Mouse (Mus musculus): ENCODE data around the gene Pcsk5.

The Pcsk5 gene

GRCm38 (mm10) chr19:17732676-17733277 lies 104.7 kb downstream of the Pcsk5 start:
- DNase-seq = no peak

GRCm38 (mm10) chr19:17717066-17717465 lies 120.4 kb downstream of the Pcsk5 start:
- no peak for DNase-seq

GRCm38 (mm10) chr19:17715281-17715955 lies 122.0 kb downstream of the Pcsk5 start:
- no peak for DNase-seq

GRCm38 (mm10) chr19:17691626-17692025 lies 145.8 kb downstream of the Pcsk5 start:
- DNase-seq = no peak

- DNase-seq = no peak
Measured at GRCm38 (mm10) chr19:17678371-17678770, 159.1 kb downstream of the Pcsk5 start.

GRCm38 (mm10) chr19:17662676-17663075 lies 174.8 kb downstream of the Pcsk5 start:
- DNase-seq = no peak

GRCm38 (mm10) chr19:17662271-17662670 lies 175.2 kb downstream of the Pcsk5 start:
- no peak for DNase-seq

GRCm38 (mm10) chr19:17659321-17659720 lies 178.1 kb downstream of the Pcsk5 start:
- no peak for DNase-seq

GRCm38 (mm10) chr19:17650831-17651502 lies 186.5 kb downstream of the Pcsk5 start:
- peak; percentile 25 to 66 for DNase-seq

GRCm38 (mm10) chr19:17649967-17650366 lies 187.5 kb downstream of the Pcsk5 start:
- DNase-seq = no peak

- no peak for DNase-seq
Measured at GRCm38 (mm10) chr19:17643128-17643797, 194.2 kb downstream of the Pcsk5 start.

- DNase-seq = no peak
Measured at GRCm38 (mm10) chr19:17635984-17636383, 201.4 kb downstream of the Pcsk5 start.

GRCm38 (mm10) chr19:17615646-17616045 lies 221.8 kb downstream of the Pcsk5 start:
- no peak for DNase-seq

- DNase-seq = no peak
Measured at GRCm38 (mm10) chr19:17606510-17606909, 230.9 kb downstream of the Pcsk5 start.

- no peak for DNase-seq
Measured at GRCm38 (mm10) chr19:17606093-17606492, 231.3 kb downstream of the Pcsk5 start.

GRCm38 (mm10) chr19:17603322-17603721 lies 234.1 kb downstream of the Pcsk5 start:
- DNase-seq = no peak

GRCm38 (mm10) chr19:17600347-17600746 lies 237.1 kb downstream of the Pcsk5 start:
- DNase-seq = no peak

GRCm38 (mm10) chr19:17592790-17593189 lies 244.6 kb downstream of the Pcsk5 start:
- peak; percentile 34 to 48 for DNase-seq

GRCm38 (mm10) chr19:17591335-17591734 lies 246.1 kb downstream of the Pcsk5 start:
- peak in 1 of 2 experiments; percentile 65 for DNase-seq

- no peak for DNase-seq
Measured at GRCm38 (mm10) chr19:17590314-17590713, 247.1 kb downstream of the Pcsk5 start.

- DNase-seq = no peak
Measured at GRCm38 (mm10) chr19:17577412-17577811, 260.0 kb downstream of the Pcsk5 start.

GRCm38 (mm10) chr19:17574564-17574963 lies 262.9 kb downstream of the Pcsk5 start:
- DNase-seq = no peak

GRCm38 (mm10) chr19:17572315-17572714 lies 265.1 kb downstream of the Pcsk5 start:
- DNase-seq = no peak
